In the genomic region with DNA sequence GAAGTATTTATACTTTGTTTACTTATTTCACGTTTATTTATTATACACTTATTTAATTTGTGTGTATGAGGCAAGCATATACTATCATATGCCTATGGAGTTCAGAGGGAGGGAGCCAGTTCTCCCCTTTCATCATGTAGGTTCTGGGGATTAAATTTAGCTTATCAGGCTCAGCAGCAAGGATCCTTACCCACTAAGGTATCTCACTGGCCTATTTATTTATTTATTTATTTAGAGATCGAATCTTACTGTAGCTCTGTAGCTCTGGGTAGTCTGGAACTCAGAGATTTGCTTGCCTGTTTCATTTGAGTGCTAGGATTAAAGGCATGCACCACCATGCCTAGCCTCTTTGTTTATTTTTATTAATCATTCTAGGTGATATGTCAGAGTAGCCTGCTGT, we compare ENCODE assay signal across 23 mouse cellular contexts. TPM values are rescaled to one million over a fixed set of nuclear protein-coding genes. Genes with fewer than 3 reads are reported as not detected.
DNase-seq lines count a peak whose midpoint lies in the region; ATAC-seq and TF ChIP-seq lines count a peak whose summit lies in the region.
"Had no signal": no experiment of that assay in that cellular context is flagged by ENCODE, and none has a peak within 500 bp of the region (broad histone marks: within the 10 kb centered on the region; RNA-seq: fewer than 3 reads in every experiment).

No protein-coding gene starts in this region.

- H3K27ac ChIP-seq in stomach, embryonic 15.5 days: no peak overlapping the region
- H3K27ac ChIP-seq in stomach, postnatal 0 days (replicated peaks): no peak overlapping the region
- peak overlapping the region; percentile 80 for H3K27ac ChIP-seq in liver, embryonic 12.5 days
- H3K27ac ChIP-seq in liver, embryonic 16.5 days (ENCODE audit: low read length): peak overlapping the region; percentile 87
- H3K27ac ChIP-seq in heart, embryonic 12.5 days (ENCODE audit: poor library complexity, severe bottlenecking): no peak overlapping the region
- H3K27ac ChIP-seq: embryonic facial prominence, embryonic 15.5 days; forebrain, embryonic 13.5 days; gastrocnemius, adult 2 months; hindbrain, embryonic 13.5 days; hindbrain, postnatal 0 days had no signal

- H3K4me1 ChIP-seq in stomach, embryonic 15.5 days: no peaks in the 10 kb centered on the region
- no peaks in the 10 kb centered on the region for H3K4me1 ChIP-seq in stomach, postnatal 0 days (replicated peaks; ENCODE audit: control insufficient read depth, insufficient read depth)
- H3K4me1 ChIP-seq in liver, embryonic 12.5 days: peaks cover 54% of the 10 kb centered on the region
- H3K4me1 ChIP-seq in liver, embryonic 16.5 days (ENCODE audit: control insufficient read depth, low read depth, low read length): peaks cover 36% of the 10 kb centered on the region
- H3K4me1 ChIP-seq in heart, embryonic 12.5 days (replicated peaks): no peaks in the 10 kb centered on the region
- H3K4me1 ChIP-seq: embryonic facial prominence, embryonic 15.5 days; forebrain, embryonic 13.5 days; hindbrain, embryonic 13.5 days had no signal

- ATAC-seq in stomach, embryonic 15.5 days (ENCODE audit: insufficient read depth, low FRiP score, low read depth): peak; percentile 60; the same call in 1 of the 2 replicates
- no peak for ATAC-seq in stomach, postnatal 0 days (ENCODE audit: low FRiP score, low TSS enrichment)
- ATAC-seq in liver, embryonic 12.5 days: peak; percentile 59
- peak; percentile 59 for ATAC-seq in liver, embryonic 16.5 days (ENCODE audit: low read depth)
- no peak for ATAC-seq in heart, embryonic 12.5 days (ENCODE audit: insufficient number of reproducible peaks, low FRiP score)
- ATAC-seq: forebrain, embryonic 13.5 days; forebrain, postnatal 0 days; hindbrain, postnatal 0 days had no signal

- no peak overlapping the region for H3K9ac ChIP-seq in stomach, embryonic 15.5 days
- H3K9ac ChIP-seq in stomach, postnatal 0 days (ENCODE audit: low read length): no peak overlapping the region
- peak overlapping the region; percentile 3; the same call in 1 of the 2 replicates for H3K9ac ChIP-seq in liver, embryonic 12.5 days
- H3K9ac ChIP-seq in liver, embryonic 16.5 days (ENCODE audit: low read depth, low read length): peak overlapping the region; percentile 31; the same call in 1 of the 2 replicates
- H3K9ac ChIP-seq in heart, embryonic 12.5 days: no peak overlapping the region
- H3K9ac ChIP-seq: embryonic facial prominence, embryonic 15.5 days; forebrain, embryonic 13.5 days; forebrain, postnatal 0 days; hindbrain, embryonic 13.5 days had no signal

- WGBS in stomach, embryonic 15.5 days: 71% methylated on average over 2 of the region's 2 CpGs
- WGBS in stomach, postnatal 0 days: 78% methylated on average over 2 of the region's 2 CpGs
- WGBS in liver, embryonic 12.5 days (ENCODE audit: insufficient replicate concordance): 33% methylated on average over 2 of the region's 2 CpGs
- 43% methylated on average over 2 of the region's 2 CpGs for WGBS in liver, embryonic 16.5 days (ENCODE audit: insufficient replicate concordance)
- WGBS in heart, embryonic 12.5 days: 59% methylated on average over 2 of the region's 2 CpGs

- no peaks in the 10 kb centered on the region for H3K36me3 ChIP-seq in stomach, embryonic 15.5 days
- no peaks in the 10 kb centered on the region for H3K36me3 ChIP-seq in stomach, postnatal 0 days (ENCODE audit: control insufficient read depth, insufficient read depth, low read length)
- H3K36me3 ChIP-seq in liver, embryonic 12.5 days: no peaks in the 10 kb centered on the region
- no peaks in the 10 kb centered on the region for H3K36me3 ChIP-seq in liver, embryonic 16.5 days (ENCODE audit: control insufficient read depth, insufficient read depth)
- peaks cover 3% of the 10 kb centered on the region; the same call in 1 of the 2 replicates for H3K36me3 ChIP-seq in heart, embryonic 12.5 days
- H3K36me3 ChIP-seq: embryonic facial prominence, embryonic 15.5 days had no signal

- no peak for TF ChIP-seq EP300 in stomach, postnatal 0 days (optimal IDR thresholded peaks at IDR 0.05)

- DNase-seq in stomach, postnatal 0 days (ENCODE audit: low spot score): no peak
- DNase-seq in thymus, postnatal 36 days: no peak
- DNase-seq: adrenal gland, adult 2 months; adrenal gland, postnatal 25 days; cerebellum, adult 11 months; cerebellum, adult 8-10 months; cerebellum, postnatal 14 days; embryo, embryonic 11 days; forebrain, postnatal 0 days; gastrocnemius, adult 2 months; gastrocnemius, postnatal 36 days; heart, adult 11 months; heart, postnatal 10 days; heart, postnatal 4 days had no signal

- H3K27me3 ChIP-seq in stomach, embryonic 15.5 days (replicated peaks): no peaks in the 10 kb centered on the region
- no peaks in the 10 kb centered on the region for H3K27me3 ChIP-seq in stomach, postnatal 0 days (ENCODE audit: control insufficient read depth, insufficient read depth, low read length)
- no peaks in the 10 kb centered on the region for H3K27me3 ChIP-seq in liver, embryonic 12.5 days (replicated peaks)
- no peaks in the 10 kb centered on the region for H3K27me3 ChIP-seq in liver, embryonic 16.5 days (ENCODE audit: control insufficient read depth, insufficient read depth, low read depth, low read length)
- no peaks in the 10 kb centered on the region for H3K27me3 ChIP-seq in heart, embryonic 12.5 days (replicated peaks)
- H3K27me3 ChIP-seq: CH12.LX; embryonic facial prominence, embryonic 15.5 days; forebrain, embryonic 13.5 days; hindbrain, embryonic 13.5 days had no signal

- no peak for TF ChIP-seq CTCF in stomach, postnatal 0 days (IDR thresholded peaks at IDR 0.05; ENCODE audit: low read depth)

- no peak overlapping the region for H3K4me3 ChIP-seq in stomach, embryonic 15.5 days (replicated peaks)
- H3K4me3 ChIP-seq in stomach, postnatal 0 days (ENCODE audit: low read depth, low read length): no peak overlapping the region
- no peak overlapping the region for H3K4me3 ChIP-seq in liver, embryonic 12.5 days
- no peak overlapping the region; the same call in 1 of the 2 replicates for H3K4me3 ChIP-seq in liver, embryonic 16.5 days (ENCODE audit: low read depth, low read length)
- H3K4me3 ChIP-seq in heart, embryonic 12.5 days: no peak overlapping the region
- H3K4me3 ChIP-seq: embryonic facial prominence, embryonic 15.5 days; forebrain, embryonic 13.5 days; gastrocnemius, adult 2 months; hindbrain, embryonic 13.5 days had no signal

- H3K4me2 ChIP-seq in stomach, embryonic 15.5 days: no peak overlapping the region
- no peak overlapping the region for H3K4me2 ChIP-seq in stomach, postnatal 0 days (replicated peaks; ENCODE audit: low read depth)
- H3K4me2 ChIP-seq in liver, embryonic 12.5 days: peak overlapping the region; percentile 24
- H3K4me2 ChIP-seq in liver, embryonic 16.5 days (ENCODE audit: low read depth, low read length): peak overlapping the region; percentile 43; the same call in 1 of the 2 replicates
- H3K4me2 ChIP-seq in heart, embryonic 12.5 days: no peak overlapping the region
- H3K4me2 ChIP-seq: embryonic facial prominence, embryonic 15.5 days; forebrain, embryonic 13.5 days; hindbrain, embryonic 13.5 days had no signal

- H3K9me3 ChIP-seq in stomach, embryonic 15.5 days: no peaks in the 10 kb centered on the region
- H3K9me3 ChIP-seq in stomach, postnatal 0 days (ENCODE audit: control insufficient read depth, low read length): no peaks in the 10 kb centered on the region
- H3K9me3 ChIP-seq in liver, embryonic 12.5 days (replicated peaks): no peaks in the 10 kb centered on the region
- H3K9me3 ChIP-seq in liver, embryonic 16.5 days (replicated peaks; ENCODE audit: control insufficient read depth, low read length): no peaks in the 10 kb centered on the region
- H3K9me3 ChIP-seq in heart, embryonic 12.5 days (replicated peaks): no peaks in the 10 kb centered on the region
- H3K9me3 ChIP-seq: embryonic facial prominence, embryonic 15.5 days; forebrain, embryonic 13.5 days; hindbrain, embryonic 13.5 days had no signal

RNA-seq across cellular contexts. Expression of a gene that starts 12.6 kb away (rescaled TPM):
- 31.0 and 36.7 TPM in 2 replicates for polyA plus RNA-seq in stomach, embryonic 15.5 days (2015; fragmentation: Nextera tagmentation; extraction: Ambion mirVana)
- 22.5 and 25.4 TPM in 2 replicates for polyA plus RNA-seq in stomach, postnatal 0 days (2015; fragmentation: Nextera tagmentation; extraction: Ambion mirVana)
- 63.5 and 66.3 TPM in 2 replicates for polyA plus RNA-seq in liver, embryonic 12.5 days (2016; fragmentation: Nextera tagmentation; extraction: Ambion mirVana)
- polyA plus RNA-seq in liver, embryonic 16.5 days (2015; fragmentation: Nextera tagmentation; extraction: Ambion mirVana): 104 and 118 TPM in 2 replicates
- polyA plus RNA-seq in heart, embryonic 12.5 days (2016; fragmentation: Nextera tagmentation; extraction: Ambion mirVana): 18.3 and 18.9 TPM in 2 replicates

RNA-seq across cellular contexts. Expression of a gene that starts 44.6 kb away (rescaled TPM):
- polyA plus RNA-seq in stomach, embryonic 15.5 days (2015; fragmentation: Nextera tagmentation; extraction: Ambion mirVana): 11.5 and 12.4 TPM in 2 replicates
- 11.4 and 12.1 TPM in 2 replicates for polyA plus RNA-seq in stomach, postnatal 0 days (2015; fragmentation: Nextera tagmentation; extraction: Ambion mirVana)
- 5.0 and 6.3 TPM in 2 replicates for polyA plus RNA-seq in liver, embryonic 12.5 days (2016; fragmentation: Nextera tagmentation; extraction: Ambion mirVana)
- 7.9 and 8.5 TPM in 2 replicates for polyA plus RNA-seq in liver, embryonic 16.5 days (2015; fragmentation: Nextera tagmentation; extraction: Ambion mirVana)
- polyA plus RNA-seq in heart, embryonic 12.5 days (2016; fragmentation: Nextera tagmentation; extraction: Ambion mirVana): 11.4 TPM in 2 replicates

Comparison
In these comparisons a context has a peak if more than half of its experiments do, and no peak if none do; other contexts are left out.
1. ATAC-seq: peak in stomach, embryonic 15.5 days (single experiment), liver, embryonic 12.5 days (single experiment) and liver, embryonic 16.5 days (single experiment); none in stomach, postnatal 0 days (single experiment) and heart, embryonic 12.5 days (single experiment).
2. H3K27ac ChIP-seq: peak in liver, embryonic 12.5 days (single experiment) and liver, embryonic 16.5 days (single experiment); none in stomach, embryonic 15.5 days (single experiment), stomach, postnatal 0 days (single experiment) and heart, embryonic 12.5 days (single experiment).
3. H3K4me2 ChIP-seq: peak in liver, embryonic 12.5 days (single experiment) and liver, embryonic 16.5 days (single experiment); none in stomach, embryonic 15.5 days (single experiment), stomach, postnatal 0 days (single experiment) and heart, embryonic 12.5 days (single experiment).
4. H3K9ac ChIP-seq: peak in liver, embryonic 12.5 days (single experiment) and liver, embryonic 16.5 days (single experiment); none in stomach, embryonic 15.5 days (single experiment), stomach, postnatal 0 days (single experiment) and heart, embryonic 12.5 days (single experiment).